Mouse (Mus musculus): ENCODE measurements around the gene Fdx1l.

Gene Fdx1l

GRCm38 (mm10) chr9:21027774-21028290 is 45.6 kb downstream of the Fdx1l start:
- no peak for DNase-seq (ENCODE audit: low read depth)

- no peak for DNase-seq (ENCODE audit: low read depth)
These were observed 46.6 kb downstream of the Fdx1l start for GRCm38 (mm10) chr9:21026849-21027248.

GRCm38 (mm10) chr9:21025258-21025810 is 48.1 kb downstream of the Fdx1l start:
- DNase-seq (ENCODE audit: low read depth) = no peak

GRCm38 (mm10) chr9:21022726-21023125 is 50.7 kb downstream of the Fdx1l start:
- no peak for DNase-seq (ENCODE audit: low read depth)

GRCm38 (mm10) chr9:21022288-21022687 is 51.1 kb downstream of the Fdx1l start:
- no peak for DNase-seq (ENCODE audit: low read depth)

GRCm38 (mm10) chr9:21021363-21021762 is 52.1 kb downstream of the Fdx1l start:
- no peak for DNase-seq (ENCODE audit: low read depth)

- no peak for DNase-seq (ENCODE audit: low read depth)
These were observed 54.8 kb downstream of the Fdx1l start for GRCm38 (mm10) chr9:21018600-21018999.
